Mouse (Mus musculus) c-Kit-positive CD71-positive TER-119-negative erythroid progenitor cells, embryonic 14.5 days (primary cell): ENCODE data around the gene She.
"Not testable (repeated sequence)": the region's sequence is repeated elsewhere in the genome, so short reads cannot be mapped to it uniquely, and the experiment has no call there.

Experiments used
- DNase-seq: peaks from one replicate; pipeline ENCODE4 v3.0.0-alpha.2; 2013; ENCODE audit warnings: low read depth

She gene

DNA sequence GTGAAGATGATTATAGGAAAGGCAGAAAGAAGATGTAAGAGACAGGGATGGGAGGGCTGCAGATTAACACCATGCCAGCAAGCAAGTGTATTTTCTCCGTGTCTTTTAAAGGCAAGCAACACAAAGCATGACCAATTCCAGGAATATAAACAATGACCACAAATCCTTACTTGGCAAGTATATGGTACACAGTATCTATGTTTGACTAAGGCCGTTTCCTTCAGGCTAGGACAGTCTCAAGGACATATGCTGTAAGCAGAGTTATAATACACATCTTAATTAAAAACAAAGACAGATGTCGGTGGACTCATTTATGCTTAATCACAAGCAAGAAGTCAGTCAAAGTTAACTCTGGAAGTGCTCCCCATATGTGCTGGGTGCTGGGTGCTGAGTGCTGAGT, 12.6 kb upstream of the She start:
- DNase-seq: no peak

- DNase-seq: no peak
Observed at GRCm38 (mm10) chr3:89819897-89820296, 11.3 kb upstream of the She start.

DNA sequence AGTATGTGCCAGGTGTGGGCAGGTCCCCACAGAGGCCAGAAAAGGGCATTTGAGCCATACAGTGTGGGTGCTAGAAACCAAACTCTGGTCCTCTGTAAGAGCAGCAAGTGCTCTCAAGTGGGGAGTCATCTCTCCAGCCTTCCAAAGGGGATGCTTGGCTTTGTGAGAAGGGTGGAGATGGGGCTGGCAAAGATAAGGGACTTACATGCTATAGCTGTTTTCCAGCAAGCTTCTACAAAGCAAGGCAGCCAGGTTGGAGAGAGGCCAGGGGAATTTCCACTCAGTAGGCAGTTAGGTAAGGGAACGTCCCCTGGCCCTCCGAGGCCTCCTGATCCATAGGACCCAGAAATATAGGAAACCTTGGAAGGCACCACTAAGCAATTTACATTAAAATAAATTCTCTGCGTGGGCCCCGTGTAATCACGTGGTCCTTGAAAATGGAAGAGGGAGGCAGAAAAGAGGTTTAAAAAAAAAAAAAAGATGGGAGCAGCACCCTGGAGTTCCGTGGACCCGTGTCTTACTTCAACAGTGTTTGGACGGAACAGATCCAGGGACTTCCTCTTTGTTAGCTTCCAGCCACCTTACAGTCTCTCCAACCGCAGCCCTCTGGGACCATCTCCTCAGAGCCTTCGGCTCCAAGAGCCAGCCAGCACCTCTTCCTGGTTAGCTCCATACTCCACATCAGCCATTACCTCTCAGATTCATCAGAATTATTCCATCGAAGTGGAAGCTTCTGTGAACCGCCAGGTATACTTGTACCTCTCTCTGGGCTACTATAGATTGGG, 10.7 kb upstream of the She start:
- DNase-seq: no peak

DNA sequence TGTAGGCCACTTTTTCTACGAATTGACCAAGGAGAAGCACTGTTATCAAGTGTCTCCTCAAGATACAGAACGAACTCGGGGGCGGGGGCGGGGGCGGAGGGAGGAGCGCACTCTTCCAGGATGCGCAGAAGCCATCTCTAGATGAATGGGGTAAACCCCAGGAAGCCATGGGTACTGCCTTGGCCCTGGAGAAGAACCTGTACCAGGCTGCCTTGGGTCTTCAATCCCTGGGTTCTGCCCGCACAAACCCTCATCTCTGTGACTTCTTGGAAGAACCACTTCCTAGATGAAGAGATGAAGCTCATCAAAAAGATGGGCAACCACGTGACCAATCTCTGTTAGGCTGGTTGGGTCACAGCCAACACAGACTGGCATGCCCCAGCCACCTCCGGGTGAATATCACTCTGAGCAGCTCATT, 10.1 kb upstream of the She start:
- DNase-seq: no peak

GRCm38 (mm10) chr3:89821548-89822480, 9.4 kb upstream of the She start:
- DNase-seq: no peak

GRCm38 (mm10) chr3:89823594-89823993, 7.6 kb upstream of the She start:
- no peak for DNase-seq

GRCm38 (mm10) chr3:89826295-89826694, 4.9 kb upstream of the She start:
- no peak for DNase-seq

GRCm38 (mm10) chr3:89835362-89835761, 4.2 kb downstream of the She start:
- DNase-seq: no peak

DNA sequence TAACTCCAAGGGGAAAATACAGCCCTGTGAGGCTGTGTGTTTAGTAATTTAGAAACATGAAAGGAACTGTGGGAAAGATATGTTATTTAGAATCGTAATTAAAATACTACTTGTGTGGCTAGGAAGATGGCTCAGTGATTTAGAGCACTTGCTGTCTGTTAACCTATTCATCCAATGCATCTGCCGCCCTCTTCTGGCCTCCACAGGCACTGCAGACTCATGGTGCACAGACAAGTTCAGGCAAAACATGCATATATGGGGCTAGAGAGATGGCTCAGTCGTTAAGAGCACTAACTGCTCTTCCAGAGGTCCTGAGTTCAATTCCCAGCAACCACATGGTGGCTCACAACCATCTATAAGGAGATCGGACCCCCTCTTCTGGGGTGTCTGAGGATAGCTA, 11.1 kb downstream of the She start:
- peak; percentile 61 for DNase-seq

GRCm38 (mm10) chr3:89843148-89843547, 12.0 kb downstream of the She start:
- DNase-seq: no peak

- no peak for DNase-seq
Observed at GRCm38 (mm10) chr3:89845814-89846213, 14.6 kb downstream of the She start.

DNA sequence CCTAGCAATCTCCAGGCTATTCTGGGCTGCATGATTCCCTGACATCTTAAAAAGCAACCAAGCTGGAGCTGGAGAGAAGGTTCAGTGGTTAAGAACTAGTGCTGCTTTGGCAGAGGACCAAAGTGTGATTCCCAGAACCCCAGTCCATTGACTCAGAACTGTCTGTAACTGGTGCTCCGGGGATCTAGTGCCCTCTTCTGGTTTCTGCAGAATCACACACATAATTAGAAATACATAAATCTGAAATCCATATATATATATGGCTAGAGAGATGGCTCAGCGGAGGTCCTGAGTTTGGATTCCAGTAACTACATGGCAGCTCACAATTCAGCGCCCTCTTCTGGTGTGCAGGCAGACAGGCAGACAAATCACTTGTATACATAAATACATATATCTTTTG, 16.0 kb downstream of the She start:
- DNase-seq: no peak

- no peak for DNase-seq
Observed at GRCm38 (mm10) chr3:89847596-89847995, 16.4 kb downstream of the She start.

DNA sequence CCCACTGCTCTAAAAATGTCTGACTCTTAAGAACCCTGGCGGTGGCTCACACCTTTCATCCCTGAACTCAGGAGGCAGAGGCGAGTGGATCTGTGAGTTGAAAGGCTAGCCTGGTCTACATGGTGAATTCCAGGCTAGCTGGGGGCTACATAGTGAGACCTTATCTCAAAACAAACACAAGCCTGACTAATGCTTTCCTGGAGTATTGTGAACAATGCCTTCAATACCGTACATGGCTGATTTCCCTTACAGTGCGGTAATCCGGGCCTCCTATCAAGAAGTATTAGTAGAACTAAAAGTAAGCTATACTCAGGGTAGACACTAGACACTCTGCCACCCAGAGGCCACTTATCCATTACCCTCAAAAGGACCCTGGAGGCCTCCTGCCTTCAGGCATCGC, 16.9 kb downstream of the She start:
- DNase-seq: no peak

DNA sequence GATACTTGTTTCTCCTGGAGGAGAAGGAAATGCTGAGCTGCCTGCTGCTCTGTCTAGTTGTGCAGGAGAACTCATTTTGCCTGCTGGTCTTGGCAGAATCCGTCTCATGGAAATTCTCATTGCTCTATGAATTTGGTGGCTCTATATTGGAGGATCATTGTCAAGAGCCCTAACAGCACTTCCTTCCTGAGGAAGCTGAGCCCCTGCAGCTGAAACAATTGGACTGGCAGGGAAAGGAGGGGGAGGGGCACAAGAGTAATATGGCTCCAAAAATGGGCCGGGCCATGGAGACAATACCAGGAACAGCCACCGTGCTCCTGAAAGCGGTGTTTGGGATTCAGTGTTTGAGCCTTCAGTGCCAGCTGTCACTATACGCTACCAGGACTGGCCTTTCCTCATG, 22.6 kb downstream of the She start:
- DNase-seq: no peak

- DNase-seq: no peak
Observed at GRCm38 (mm10) chr3:89857353-89857752, 26.2 kb downstream of the She start.

- peak; percentile 58 for DNase-seq
Observed at GRCm38 (mm10) chr3:89858123-89858522, 27.0 kb downstream of the She start.

DNA sequence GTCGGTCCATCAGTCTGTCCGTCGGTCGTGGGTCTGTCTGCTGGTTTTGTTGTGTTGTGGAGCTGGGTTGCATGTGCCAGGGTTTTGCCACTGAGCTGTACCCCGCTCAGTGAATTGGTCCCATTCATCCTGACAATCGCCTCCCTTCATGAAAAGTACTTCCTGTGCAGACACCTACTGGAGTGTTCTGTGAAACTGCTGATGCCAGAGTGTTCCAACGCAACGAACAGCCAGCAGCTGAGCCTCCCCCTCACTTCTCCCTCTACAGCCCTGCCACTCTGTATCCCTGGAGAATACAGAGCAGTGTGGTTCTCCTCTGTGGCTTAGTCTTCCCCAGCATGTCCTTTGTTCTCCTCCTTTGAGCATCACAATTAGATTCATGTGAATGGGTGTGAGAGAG, 27.7 kb downstream of the She start:
- DNase-seq: no peak

DNA sequence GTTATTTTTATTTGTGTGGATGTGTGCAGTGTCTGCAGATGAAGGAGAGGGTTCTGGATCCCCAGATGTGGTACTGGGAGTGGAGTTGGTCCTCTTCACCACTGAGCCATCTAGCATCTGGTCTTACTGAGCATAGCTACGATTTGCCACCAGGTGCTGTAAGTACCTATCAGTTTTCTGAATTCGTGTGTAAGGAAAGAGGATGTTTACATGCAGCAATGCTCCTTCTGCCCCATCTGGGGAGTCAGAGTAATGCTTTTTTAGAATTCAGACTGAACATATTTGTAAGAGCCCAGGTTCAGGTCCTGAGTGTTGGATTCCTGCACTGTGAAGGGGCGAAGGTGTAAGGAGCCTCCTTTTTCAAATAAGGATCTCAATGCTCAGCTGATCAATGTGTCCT, 28.8 kb downstream of the She start:
- DNase-seq: no peak

- DNase-seq: no peak
Observed at GRCm38 (mm10) chr3:89860343-89860742, 29.2 kb downstream of the She start.

- DNase-seq: no peak
Observed at GRCm38 (mm10) chr3:89861070-89861469, 29.9 kb downstream of the She start.

- no peak for DNase-seq
Observed at GRCm38 (mm10) chr3:89862182-89862761, 31.1 kb downstream of the She start.

GRCm38 (mm10) chr3:89863276-89863675, 32.1 kb downstream of the She start:
- DNase-seq: not testable (repeated sequence)
